In the genomic region with DNA sequence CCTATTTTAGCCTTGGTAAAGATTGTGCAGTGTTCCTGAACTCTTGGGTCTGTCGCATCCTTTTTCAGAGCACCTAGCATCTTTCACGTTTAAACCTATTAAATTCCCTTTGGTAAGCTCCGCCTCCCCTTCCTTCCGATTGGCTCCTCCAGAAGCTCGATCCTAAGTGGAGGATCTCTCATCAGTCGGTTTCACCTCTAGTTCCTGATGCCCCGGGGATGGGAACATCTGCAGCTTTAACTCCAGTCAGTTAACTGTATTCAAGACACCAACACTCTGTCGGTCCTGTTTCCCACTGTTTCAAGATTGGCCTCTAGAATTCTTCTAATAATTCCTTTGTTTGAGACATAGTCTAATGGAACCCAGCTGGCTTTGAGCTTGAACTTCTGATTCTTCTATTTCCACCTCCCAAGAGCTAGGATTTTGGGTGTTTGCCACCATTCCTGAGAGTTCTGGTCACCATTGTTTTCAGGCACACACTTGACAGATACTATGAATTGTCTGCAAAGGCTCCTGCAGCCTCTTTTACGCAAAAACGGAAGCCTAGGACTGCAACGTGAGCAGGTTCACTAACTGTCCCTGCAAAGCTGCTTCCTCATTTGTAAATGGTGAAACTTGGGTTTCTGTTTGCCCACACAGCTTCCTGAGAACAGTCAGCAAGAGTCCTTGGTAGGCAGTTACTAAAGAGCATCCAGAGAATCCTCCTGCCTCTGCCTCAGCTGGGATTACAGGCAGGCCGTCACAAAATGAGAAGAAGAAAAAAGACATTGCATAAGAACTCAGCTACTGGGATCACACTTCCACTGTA, we compare ENCODE assay signal across 13 mouse cellular contexts. TPM values are rescaled to one million over a fixed set of nuclear protein-coding genes. Genes with fewer than 3 reads are reported as not detected.
DNase-seq lines count a peak whose midpoint lies in the region; ATAC-seq and TF ChIP-seq lines count a peak whose summit lies in the region.
"Had no signal": no experiment of that assay in that cellular context is flagged by ENCODE, and none has a peak within 500 bp of the region (broad histone marks: within the 10 kb centered on the region; RNA-seq: fewer than 3 reads in every experiment).

No protein-coding gene starts in this region.

- no peaks in the 10 kb centered on the region for H3K4me1 ChIP-seq in lung, embryonic 14.5 days (ENCODE audit: insufficient read depth)
- peaks cover 67% of the 10 kb centered on the region for H3K4me1 ChIP-seq in liver, embryonic 13.5 days (replicated peaks)
- peaks cover 20% of the 10 kb centered on the region for H3K4me1 ChIP-seq in neural tube, embryonic 15.5 days

- peaks cover 6% of the 10 kb centered on the region; the same call in 1 of the 2 replicates for H3K36me3 ChIP-seq in lung, embryonic 14.5 days (ENCODE audit: insufficient read depth)
- H3K36me3 ChIP-seq in liver, embryonic 13.5 days, result peaks cover 11% of the 10 kb centered on the region
- H3K36me3 ChIP-seq in neural tube, embryonic 15.5 days, result no peaks in the 10 kb centered on the region
- H3K36me3 ChIP-seq: hindbrain, embryonic 15.5 days had no signal

- no peaks in the 10 kb centered on the region for H3K27me3 ChIP-seq in lung, embryonic 14.5 days (ENCODE audit: insufficient read depth, low read length)
- H3K27me3 ChIP-seq in liver, embryonic 13.5 days, result no peaks in the 10 kb centered on the region
- no peaks in the 10 kb centered on the region for H3K27me3 ChIP-seq in neural tube, embryonic 15.5 days (replicated peaks)
- H3K27me3 ChIP-seq: hindbrain, embryonic 15.5 days had no signal

- H3K4me2 ChIP-seq in lung, embryonic 14.5 days, result no peak overlapping the region
- peak overlapping the region; percentile 43 for H3K4me2 ChIP-seq in liver, embryonic 13.5 days
- H3K4me2 ChIP-seq in neural tube, embryonic 15.5 days, result no peak overlapping the region
- H3K4me2 ChIP-seq: hindbrain, embryonic 15.5 days had no signal

- TF ChIP-seq CTCF in lung, embryonic 14.5 days (IDR thresholded peaks at IDR 0.05; ENCODE audit: low read depth), result no peak

- H3K4me3 ChIP-seq in lung, embryonic 14.5 days (ENCODE audit: low read depth, low read length), result no peak overlapping the region
- 0 out of 2 replicates have a peak overlapping the region, but pooled peaks have one; percentile 8 for H3K4me3 ChIP-seq in liver, embryonic 13.5 days (replicated peaks)
- H3K4me3 ChIP-seq in neural tube, embryonic 15.5 days (replicated peaks), result no peak overlapping the region
- H3K4me3 ChIP-seq: hindbrain, embryonic 15.5 days had no signal

- H3K9ac ChIP-seq in lung, embryonic 14.5 days, result no peak overlapping the region
- peak overlapping the region; percentile 48 for H3K9ac ChIP-seq in liver, embryonic 13.5 days
- H3K9ac ChIP-seq in neural tube, embryonic 15.5 days (replicated peaks), result no peak overlapping the region
- H3K9ac ChIP-seq: forebrain, postnatal 0 days; hindbrain, embryonic 15.5 days had no signal

- 44% methylated on average over 12 of the region's 12 CpGs for WGBS in lung, embryonic 14.5 days
- whole genome bisulfite sequencing in liver, embryonic 13.5 days (ENCODE audit: insufficient replicate concordance), result 21% methylated on average over 12 of the region's 12 CpGs
- WGBS in neural tube, embryonic 15.5 days, result 41% methylated on average over 12 of the region's 12 CpGs

- peak; percentile 19 for DNase-seq in lung, embryonic 14.5 days
- no peak for DNase-seq in lung, postnatal 10 days
- peak; percentile 32 for DNase-seq in T-cell, adult 2 months (ENCODE audit: low spot score)
- DNase-seq in liver, embryonic 13.5 days, result no peak
- DNase-seq in thymus, postnatal 10 days (ENCODE audit: low spot score in 2 of 2), result peak; percentile 30 to 35
- no peak for DNase-seq in right cerebral cortex, postnatal 14 days
- no peak for DNase-seq in adrenal gland, postnatal 4 days (ENCODE audit: low spot score in 2 of 2)
- DNase-seq: cerebellum, adult 9-11 months; forebrain, postnatal 0 days; right cerebral cortex, postnatal 25 days had no signal

- H3K27ac ChIP-seq in lung, embryonic 14.5 days (ENCODE audit: low read depth), result no peak overlapping the region
- peak overlapping the region; percentile 100 for H3K27ac ChIP-seq in liver, embryonic 13.5 days
- no peak overlapping the region for H3K27ac ChIP-seq in neural tube, embryonic 15.5 days (replicated peaks)
- H3K27ac ChIP-seq: hindbrain, embryonic 15.5 days had no signal

- H3K9me3 ChIP-seq in lung, embryonic 14.5 days (ENCODE audit: low read depth, low read length), result no peaks in the 10 kb centered on the region
- H3K9me3 ChIP-seq in liver, embryonic 13.5 days (replicated peaks), result no peaks in the 10 kb centered on the region
- no peaks in the 10 kb centered on the region for H3K9me3 ChIP-seq in neural tube, embryonic 15.5 days (replicated peaks)
- H3K9me3 ChIP-seq: hindbrain, embryonic 15.5 days had no signal

- no peak for ATAC-seq in lung, embryonic 14.5 days (ENCODE audit: insufficient read depth)
- no peak for ATAC-seq in liver, embryonic 13.5 days (ENCODE audit: low read depth)
- no peak for ATAC-seq in neural tube, embryonic 15.5 days (ENCODE audit: low FRiP score)
- ATAC-seq: forebrain, postnatal 0 days had no signal

RNA-seq across cellular contexts. Expression of gene Rsrp1, which starts 3.5 kb away (rescaled TPM):
- polyA plus RNA-seq in lung, embryonic 14.5 days (2014; fragmentation: Nextera tagmentation; extraction: Ambion mirVana), result 341 and 344 TPM in 2 replicates
- 232 and 286 TPM in 2 replicates for polyA plus RNA-seq in liver, embryonic 13.5 days (2015; fragmentation: Nextera tagmentation; extraction: Ambion mirVana)
- total RNA-seq in adrenal gland, postnatal 4 days (2021), result 100 to 1,000 TPM; 365 to 381 TPM
- polyA plus RNA-seq in neural tube, embryonic 15.5 days (2015; fragmentation: Nextera tagmentation; extraction: Ambion mirVana), result 460 and 502 TPM in 2 replicates

RNA-seq across cellular contexts. Expression of gene Tmem50a, which starts 5.1 kb away (rescaled TPM):
- 151 and 155 TPM in 2 replicates for polyA plus RNA-seq in lung, embryonic 14.5 days (2014; fragmentation: Nextera tagmentation; extraction: Ambion mirVana)
- 83.1 and 92.7 TPM in 2 replicates for polyA plus RNA-seq in liver, embryonic 13.5 days (2015; fragmentation: Nextera tagmentation; extraction: Ambion mirVana)
- total RNA-seq in adrenal gland, postnatal 4 days (2021), result 100 to 1,000 TPM; 214 to 225 TPM
- 198 and 218 TPM in 2 replicates for polyA plus RNA-seq in neural tube, embryonic 15.5 days (2015; fragmentation: Nextera tagmentation; extraction: Ambion mirVana)

RNA-seq across cellular contexts. Expression of gene Syf2, which starts 10.8 kb away (rescaled TPM):
- polyA plus RNA-seq in lung, embryonic 14.5 days (2014; fragmentation: Nextera tagmentation; extraction: Ambion mirVana), result 59.6 and 63.2 TPM in 2 replicates
- 61.7 and 77.5 TPM in 2 replicates for polyA plus RNA-seq in liver, embryonic 13.5 days (2015; fragmentation: Nextera tagmentation; extraction: Ambion mirVana)
- total RNA-seq in adrenal gland, postnatal 4 days (2021), result 10 to 100 TPM; 82.4 to 93.3 TPM
- polyA plus RNA-seq in neural tube, embryonic 15.5 days (2015; fragmentation: Nextera tagmentation; extraction: Ambion mirVana), result 55.7 and 62.0 TPM in 2 replicates

RNA-seq across cellular contexts. Expression of gene Rhd, which starts 55.6 kb away (rescaled TPM):
- 1.6 and 1.7 TPM in 2 replicates for polyA plus RNA-seq in lung, embryonic 14.5 days (2014; fragmentation: Nextera tagmentation; extraction: Ambion mirVana)
- polyA plus RNA-seq in liver, embryonic 13.5 days (2015; fragmentation: Nextera tagmentation; extraction: Ambion mirVana), result 545 and 561 TPM in 2 replicates
- 10 to 100 TPM in 1 of 2 experiments, 1 to 10 TPM in 1; 6.5 to 12.0 TPM for total RNA-seq in adrenal gland, postnatal 4 days (2021)
- 1.6 and 1.9 TPM in 2 replicates for polyA plus RNA-seq in neural tube, embryonic 15.5 days (2015; fragmentation: Nextera tagmentation; extraction: Ambion mirVana)
- total RNA-seq: left cerebral cortex, postnatal 36 days had no signal

Comparison
In these comparisons a context has a peak if more than half of its experiments do, and no peak if none do; other contexts are left out.
1. DNase-seq: peak in lung, embryonic 14.5 days (single experiment), T-cell, adult 2 months (single experiment) and thymus, postnatal 10 days (2 of 2); none in lung, postnatal 10 days (single experiment), liver, embryonic 13.5 days (single experiment), right cerebral cortex, postnatal 14 days (single experiment) and adrenal gland, postnatal 4 days (0 of 2).